Mouse (Mus musculus): Measurements from ENCODE around the gene Lonp1.

The Lonp1 gene

DNA sequence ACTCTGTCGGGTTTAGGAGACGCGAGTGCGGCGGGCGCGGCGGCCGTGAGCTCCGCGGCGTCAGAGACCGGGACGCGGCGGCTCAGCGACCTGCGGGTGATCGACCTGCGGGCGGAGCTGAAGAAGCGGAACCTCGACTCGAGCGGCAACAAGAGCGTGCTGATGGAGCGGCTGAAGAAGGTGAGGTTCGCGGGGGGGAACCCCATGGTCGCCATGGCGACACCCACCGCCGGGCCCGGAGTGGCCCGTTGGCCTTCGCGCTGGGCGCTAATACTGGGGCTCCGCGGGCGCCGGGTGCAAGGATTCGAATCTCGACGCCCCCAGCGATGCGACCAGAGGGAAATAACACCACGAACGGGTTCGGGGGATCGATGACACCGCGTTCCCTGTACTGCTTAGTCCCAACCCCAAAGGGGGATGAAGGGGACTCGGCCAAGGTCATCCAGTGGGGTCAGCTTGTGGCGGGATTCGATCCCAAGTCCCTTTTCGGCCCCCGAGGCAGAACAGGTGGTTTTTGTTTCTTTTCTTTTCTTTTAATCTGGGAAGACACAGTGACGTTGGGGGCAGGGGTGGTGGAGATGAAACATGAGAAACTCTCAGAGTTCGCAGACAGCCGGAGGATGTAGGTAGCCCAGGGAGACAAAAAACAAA lies 41.4 kb downstream of the Lonp1 start:
- peak in 1 of 2 experiments; percentile 52 for DNase-seq

DNA sequence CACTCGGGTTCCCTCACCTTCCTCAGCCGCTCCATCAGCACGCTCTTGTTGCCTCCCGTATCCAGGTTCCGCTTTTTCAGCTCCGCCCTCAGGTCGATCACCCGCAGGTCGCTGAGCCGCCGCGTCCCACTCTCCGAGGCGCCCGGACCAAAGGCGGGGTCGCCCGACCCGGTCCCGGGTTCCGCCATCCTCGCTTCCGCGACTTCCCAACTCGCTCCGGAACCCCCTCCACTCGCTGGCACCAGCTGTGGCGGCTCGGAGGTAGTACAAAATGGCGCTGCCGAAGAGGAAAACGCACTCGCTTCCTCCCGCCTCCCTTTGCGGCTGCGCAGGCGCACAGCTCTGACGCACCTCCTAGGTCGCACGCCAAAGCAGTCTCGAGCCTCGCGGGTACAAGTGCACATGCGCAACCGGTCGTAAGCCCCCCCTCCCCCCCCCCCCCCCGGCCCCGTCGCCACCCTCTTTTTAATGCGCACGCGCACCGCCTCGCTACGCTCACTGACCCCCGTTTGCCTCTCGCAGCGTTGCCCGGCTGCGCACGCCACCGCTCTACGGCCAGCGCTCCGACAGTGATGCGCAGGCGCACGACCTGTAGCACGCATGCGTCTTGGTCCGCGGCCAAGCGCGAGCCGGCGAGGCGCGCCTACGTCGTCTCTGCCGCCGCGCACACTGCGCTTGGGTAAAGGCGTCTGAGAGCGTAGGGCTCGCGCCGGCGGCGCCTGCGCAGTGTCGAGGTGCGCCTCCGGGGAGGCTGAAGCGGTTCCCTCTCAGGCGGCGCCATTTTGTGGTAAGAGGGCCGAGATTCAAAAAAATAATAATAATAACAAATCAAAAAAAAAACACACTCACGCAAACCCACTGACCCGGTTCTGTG lies 42.2 kb downstream of the Lonp1 start, which contains the start of the genes Safb2 and Safb:
Gene Safb2, minus strand, starts transcription at position 329 of the 874 bp plus-strand sequence.
Gene Safb, plus strand, starts transcription at position 569 of the 874 bp plus-strand sequence.
- peak; percentile 98 to 100 for DNase-seq

DNA sequence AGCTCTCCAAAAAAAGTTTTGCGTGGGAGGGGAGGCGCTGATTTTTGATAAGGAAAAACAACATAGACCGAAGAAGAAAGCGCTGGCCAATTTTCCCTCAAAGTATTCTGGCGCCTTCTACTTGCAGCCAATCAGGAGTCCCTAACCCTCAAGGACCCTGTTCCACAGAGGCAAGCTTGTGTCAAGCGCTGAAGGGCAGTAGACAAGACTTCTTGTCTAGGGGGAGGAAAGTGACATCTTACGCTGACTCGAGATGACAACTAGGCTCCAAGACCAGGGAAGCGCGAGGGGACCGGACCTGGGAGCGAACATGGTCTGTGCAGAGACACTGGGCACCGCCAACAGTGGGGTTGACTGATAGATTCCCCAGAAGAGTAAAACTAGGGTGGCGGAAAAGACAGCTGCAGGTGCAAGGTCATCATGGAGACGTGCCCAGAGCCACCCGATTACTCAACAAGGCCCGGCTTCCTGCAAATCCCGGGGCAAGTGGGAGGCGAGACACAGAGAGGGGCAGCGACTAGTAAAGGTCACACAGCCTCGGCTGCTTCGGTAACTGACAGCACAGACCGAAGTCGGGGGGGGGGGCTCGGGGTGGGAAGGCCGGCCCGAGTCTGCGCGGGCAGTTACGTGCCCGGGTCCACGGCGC lies 43.0 kb downstream of the Lonp1 start:
- DNase-seq: peak in 1 of 2 experiments; percentile 53

DNA sequence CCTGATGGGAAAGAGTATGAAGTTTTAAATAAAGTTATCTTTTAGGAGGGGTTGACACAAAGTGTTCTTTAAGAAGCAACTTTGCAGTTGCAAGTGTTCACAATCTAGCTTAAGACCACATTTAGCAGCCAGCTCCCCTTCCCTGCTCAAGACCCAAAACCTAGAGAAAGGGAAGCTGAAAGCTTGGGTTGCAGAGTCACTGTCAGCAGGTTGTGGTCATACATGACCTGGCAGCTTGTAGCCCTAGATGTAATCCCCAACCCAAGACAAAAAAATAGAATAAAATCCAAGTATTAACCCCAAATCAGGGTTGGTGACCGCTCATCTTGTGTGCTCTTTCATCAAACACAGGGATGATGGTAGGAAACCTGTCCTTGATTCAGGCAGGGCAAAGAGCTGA lies 43.6 kb downstream of the Lonp1 start:
- DNase-seq: no peak

DNA sequence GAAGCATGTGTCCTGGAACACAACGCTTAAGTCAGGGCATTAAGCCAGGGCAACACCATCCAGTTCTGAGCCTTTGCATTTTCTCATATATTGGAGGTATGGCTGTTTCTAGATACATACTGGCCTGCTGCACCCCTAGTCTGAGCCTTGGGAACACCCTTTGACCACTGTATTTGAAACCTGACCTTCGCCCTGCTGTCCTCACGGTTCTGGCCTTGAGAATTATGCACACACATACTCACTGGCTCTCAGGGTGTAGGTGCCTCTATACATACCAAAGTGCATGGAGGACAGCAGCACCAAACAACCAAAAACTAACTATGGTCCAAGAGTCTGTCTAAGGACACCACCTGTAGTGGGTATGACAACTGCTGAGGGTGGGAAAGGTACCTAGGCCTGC lies 53.7 kb downstream of the Lonp1 start:
- DNase-seq: no peak

DNA sequence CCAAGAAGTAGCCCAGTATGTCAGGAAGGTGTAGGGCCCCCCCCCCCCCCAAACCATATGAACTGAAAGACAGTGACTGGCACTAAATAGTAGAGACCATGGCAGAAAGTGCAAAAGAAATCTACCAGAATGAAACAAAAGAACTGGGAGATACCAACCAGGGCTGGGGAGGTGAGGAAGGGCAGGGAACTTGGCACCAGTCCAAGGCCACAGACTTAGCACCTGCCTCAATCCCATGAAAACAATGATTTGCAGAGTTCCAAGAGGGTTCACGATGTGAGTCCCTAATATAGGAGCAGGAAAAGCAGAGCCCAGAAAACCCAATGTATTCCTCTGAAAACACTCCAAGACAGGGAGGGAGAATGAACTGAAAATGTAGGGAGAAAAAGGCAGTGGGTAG lies 54.5 kb downstream of the Lonp1 start:
- peak in 1 of 2 experiments; percentile 34 for DNase-seq

DNA sequence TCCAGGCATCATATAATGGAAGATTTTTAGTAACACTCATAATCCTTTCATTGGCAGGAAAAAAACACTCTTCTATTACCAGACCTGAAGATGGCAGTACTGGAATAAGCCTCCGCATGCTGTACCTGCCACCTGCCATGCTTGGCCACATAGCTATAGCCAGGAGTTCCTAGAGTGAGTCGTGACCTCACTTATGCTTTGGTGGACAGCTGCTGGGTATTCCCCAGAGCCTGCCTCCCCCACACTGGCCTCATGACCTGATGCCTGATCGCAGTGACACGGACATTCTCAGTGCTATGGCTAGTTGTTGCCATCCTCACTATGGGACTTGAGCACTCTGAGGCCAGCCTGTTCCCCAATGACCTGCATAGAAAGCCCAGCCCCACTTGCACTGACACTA lies 56.4 kb downstream of the Lonp1 start:
- DNase-seq: no peak

DNA sequence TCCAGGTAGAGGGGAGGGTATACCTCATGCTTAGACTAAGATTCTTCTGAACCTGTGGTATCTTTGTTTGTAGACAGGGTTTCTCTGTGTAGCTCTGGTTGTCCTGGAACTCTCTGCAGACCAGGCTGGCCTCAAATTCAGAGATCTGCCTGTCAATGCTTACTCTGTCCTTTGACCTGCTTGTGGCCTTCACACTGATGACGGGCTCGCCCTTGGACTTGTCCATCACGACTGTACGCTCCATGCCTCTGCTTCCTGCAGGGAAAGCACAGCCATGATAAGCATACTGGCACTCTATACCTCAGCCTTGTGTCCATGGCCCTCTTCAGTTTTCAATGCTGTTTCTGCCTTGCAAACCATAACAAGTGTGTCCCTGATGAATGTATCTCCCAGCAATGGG lies 59.3 kb downstream of the Lonp1 start:
- no peak for DNase-seq

DNA sequence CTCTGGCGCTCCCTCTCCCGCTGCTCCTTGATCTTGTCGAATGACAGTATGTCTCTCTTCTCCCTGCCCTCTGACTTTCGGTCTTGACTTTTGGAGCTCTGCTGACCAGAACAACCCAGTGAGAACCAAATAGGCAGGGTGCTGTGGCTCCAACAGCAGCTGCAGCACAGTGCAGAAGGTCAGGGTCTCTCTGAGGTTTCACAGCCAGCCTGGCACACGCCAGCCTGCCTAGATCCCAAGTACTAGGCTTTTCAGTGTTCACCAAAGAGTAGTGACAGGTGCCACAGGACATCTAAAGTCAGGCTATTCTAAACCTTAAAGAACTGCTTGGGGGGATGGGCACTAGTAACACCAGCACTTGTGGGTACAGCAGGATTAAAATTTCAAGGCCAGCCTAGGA lies 59.8 kb downstream of the Lonp1 start:
- DNase-seq: no peak

DNA sequence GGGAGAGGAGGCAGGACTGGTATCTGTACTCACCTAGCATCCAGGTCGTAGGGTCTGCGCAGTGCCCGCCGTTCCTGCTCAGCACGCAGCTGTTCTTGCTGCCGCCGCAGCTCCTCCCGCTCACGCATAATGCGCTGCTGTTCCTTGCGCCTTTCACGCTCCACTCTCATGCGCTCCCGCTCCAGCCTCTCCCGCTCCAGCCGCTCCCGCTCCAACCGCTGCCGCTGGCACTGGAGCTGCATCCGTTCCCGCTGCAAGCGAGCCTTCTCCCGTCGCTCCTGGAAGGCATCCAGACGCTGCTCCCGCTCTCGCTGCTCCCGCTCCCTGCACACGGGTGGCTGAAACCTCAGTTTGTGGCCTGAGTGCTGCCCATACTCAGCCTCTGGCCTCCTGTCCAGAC lies 60.4 kb downstream of the Lonp1 start:
- no peak for DNase-seq
